Mouse (Mus musculus): Measurements from ENCODE around the gene Egfl7.

Gene Egfl7

DNA sequence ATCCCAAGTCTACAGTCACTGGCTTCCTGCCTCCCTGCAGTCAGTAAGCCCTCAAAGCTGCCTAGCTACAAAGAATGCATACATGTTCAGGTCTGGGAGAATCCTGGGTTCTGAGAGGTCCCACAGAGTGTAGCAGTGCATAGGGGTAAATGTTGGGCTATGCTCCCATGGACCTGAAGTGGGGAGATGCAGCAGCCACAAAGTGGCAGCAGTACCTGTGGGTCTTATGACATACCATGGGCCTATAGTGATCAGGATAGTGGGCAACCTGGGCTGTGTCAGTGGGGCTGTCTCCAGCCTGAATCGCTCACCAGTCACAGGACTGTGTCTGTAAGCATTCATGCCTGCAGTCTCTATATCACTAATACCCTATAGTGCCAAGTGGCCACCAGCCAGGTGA is at the start of gene Egfl7:
TSS of gene Egfl7 (plus strand) at position 301 of the 400 bp plus-strand sequence.
- ChIA-PET CTCF (interaction anchor here in 1 of 4 experiments (1.5 kb wide), 1 partner anchor 14 kb away, joined by 3 read pairs; no protein-coding TSS in a partner anchor), POLR2A (interaction anchor here in 2 of 4 experiments (0.8 to 11.2 kb wide), 9 partner anchors 24 to 177 kb away, joined by 3 to 104 read pairs (median 5); partner anchors contain the start of genes Agpat2 (in 2 of the 2) and Sec16a (in 1 of the 2))

DNA sequence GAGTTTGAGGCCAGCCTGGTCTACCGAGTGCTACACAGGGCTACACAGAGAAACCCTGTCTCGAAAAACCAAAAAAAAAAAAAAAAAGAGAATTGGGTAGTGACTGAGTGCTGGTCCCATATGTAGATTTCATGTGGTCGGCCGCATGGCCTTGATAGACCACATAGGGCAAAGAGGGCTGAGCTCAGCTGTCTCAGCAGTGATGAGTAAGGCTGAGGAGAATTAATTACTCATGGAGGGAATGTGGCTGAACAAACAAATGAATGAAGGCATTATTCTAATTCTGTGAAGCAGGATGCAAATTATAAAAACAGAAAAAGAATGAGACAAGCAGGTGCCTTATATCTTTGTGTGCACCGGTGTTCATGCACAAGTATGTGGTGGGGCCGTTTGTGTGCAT is 48.0 kb upstream of the Egfl7 start:
- POLR2A ChIA-PET: interaction anchor here in 1 of 4 experiments (0.7 kb wide), 1 partner anchor 23 kb away, joined by 9 read pairs; no protein-coding TSS in a partner anchor

DNA sequence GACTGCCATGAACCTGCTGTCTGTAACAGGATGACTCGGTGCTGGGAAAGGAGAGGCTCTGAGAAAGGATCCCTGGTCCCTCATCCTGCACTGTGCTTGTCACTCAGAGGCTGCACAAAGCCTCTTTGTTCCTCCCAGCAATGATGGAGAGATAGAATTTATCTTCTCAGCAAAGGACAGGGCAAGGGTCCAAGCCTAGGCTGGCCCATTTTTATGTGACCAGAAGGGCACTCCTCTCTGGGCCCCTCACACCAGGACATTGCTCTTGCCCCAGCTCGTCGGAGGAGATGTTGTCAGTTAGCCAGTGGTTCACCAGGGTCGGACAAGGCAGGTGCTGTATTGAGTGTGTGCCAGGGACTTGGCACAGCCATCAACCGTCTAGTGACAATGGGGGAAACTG is 46.6 kb upstream of the Egfl7 start:
- CTCF ChIA-PET: no interaction called here
- POLR2A ChIA-PET: no interaction called here

More for the DNA sequence above, 48.0 kb upstream of the Egfl7 start:
- CTCF ChIA-PET: interaction anchor here in 1 of 4 experiments (0.6 kb wide), 1 partner anchor 1105 kb away, joined by 4 read pairs; no protein-coding TSS in a partner anchor

DNA sequence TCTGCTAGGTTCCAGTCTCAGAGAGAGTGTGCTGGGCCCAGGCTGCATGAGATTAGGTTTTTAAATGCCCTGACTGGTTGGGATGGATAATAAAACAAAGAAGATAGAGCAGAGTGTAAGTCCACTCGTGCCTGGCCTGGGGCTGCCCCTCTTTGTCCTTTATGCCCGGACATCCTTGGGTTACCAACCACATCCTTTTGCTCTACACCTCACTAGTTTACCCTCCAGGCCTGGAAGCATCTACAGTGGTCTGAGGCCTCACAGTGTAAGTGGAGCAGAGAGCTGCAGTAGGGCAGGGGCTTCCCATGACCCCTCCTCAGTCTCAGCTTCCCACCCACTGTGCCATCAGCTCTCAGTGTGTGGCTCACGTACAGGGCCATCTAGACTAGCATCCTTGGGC is 45.7 kb upstream of the Egfl7 start:
- ChIA-PET CTCF (interaction anchor here in 1 of 4 experiments (0.5 kb wide), 1 partner anchor 28 kb away, joined by 3 read pairs; no protein-coding TSS in a partner anchor), POLR2A (interaction anchor here in 2 of 4 experiments (2.4 to 3.0 kb wide), 4 partner anchors 8 to 76 kb away, joined by 6 to 20 read pairs (median 17); no protein-coding TSS in a partner anchor)

DNA sequence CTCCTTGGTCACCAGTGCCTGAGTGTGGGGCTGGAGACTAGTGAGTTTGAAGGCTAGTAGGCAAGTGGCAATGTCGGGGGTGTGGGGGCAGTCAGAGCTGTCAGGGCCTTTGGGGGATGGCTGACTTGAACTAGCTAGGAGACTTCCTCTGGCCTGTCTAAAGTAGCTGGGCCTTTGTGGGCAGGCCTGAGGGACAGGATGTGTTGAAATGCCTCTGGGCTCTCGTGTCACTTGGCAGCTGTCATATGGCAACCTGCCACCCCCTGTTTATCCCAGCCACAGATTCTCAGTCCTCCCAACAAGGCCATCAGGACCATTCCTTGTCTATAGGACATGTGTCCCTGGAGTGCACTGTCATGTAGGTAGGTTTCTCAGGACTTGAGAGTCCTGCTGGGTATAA is 45.2 kb upstream of the Egfl7 start:
- CTCF ChIA-PET: interaction anchor here in 1 of 4 experiments (1.9 kb wide), 1 partner anchor 126 kb away, joined by 5 read pairs; the partner anchor contains the start of gene Inpp5e

DNA sequence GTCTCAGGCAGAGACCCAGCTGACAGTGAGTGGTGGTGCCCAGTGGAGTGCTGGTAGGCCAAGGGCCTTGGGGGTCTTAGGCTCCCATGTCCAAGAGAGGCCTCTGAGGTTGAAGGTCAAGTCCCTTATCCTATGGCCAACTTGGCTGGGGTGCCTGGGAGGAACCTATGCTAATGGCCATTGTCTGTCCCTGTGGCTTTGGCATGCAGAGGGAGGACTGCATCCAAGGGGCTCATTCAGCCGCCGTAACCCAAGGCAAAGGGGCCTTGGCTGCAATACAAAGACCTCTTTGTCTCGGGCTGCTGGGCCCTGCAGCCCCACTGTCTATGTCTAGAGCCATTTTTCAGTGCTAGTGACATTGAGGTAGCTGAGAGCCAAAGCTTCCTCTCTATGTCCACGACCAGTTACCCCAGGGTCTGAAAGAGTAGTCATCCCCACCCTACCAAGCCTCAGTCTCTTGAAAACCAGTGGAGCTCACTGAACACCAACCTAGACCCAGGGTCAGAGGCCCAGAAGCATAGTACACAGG is 44.2 kb upstream of the Egfl7 start:
- ChIA-PET POLR2A (interaction anchor here in 3 of 4 experiments (0.8 to 3.0 kb wide), 11 partner anchors 9 to 127 kb away, joined by 3 to 20 read pairs (median 5); partner anchors contain the start of genes Inpp5e (in 1 of the 3) and Sec16a (in 1 of the 3)), CTCF (interaction anchor here in 2 of 4 experiments (0.6 to 1.9 kb wide), 4 partner anchors 52 to 382 kb away, joined by 3 to 10 read pairs (median 4); partner anchors contain the start of genes Agpat2 (in 1 of the 2) and Inpp5e (in 1 of the 2))

More for the DNA sequence above, 45.2 kb upstream of the Egfl7 start:
- POLR2A ChIA-PET: interaction anchor here in 3 of 4 experiments (0.9 to 3.0 kb wide), 8 partner anchors 8 to 126 kb away, joined by 3 to 20 read pairs (median 6); partner anchors contain the start of gene Inpp5e (in 1 of the 3)

DNA sequence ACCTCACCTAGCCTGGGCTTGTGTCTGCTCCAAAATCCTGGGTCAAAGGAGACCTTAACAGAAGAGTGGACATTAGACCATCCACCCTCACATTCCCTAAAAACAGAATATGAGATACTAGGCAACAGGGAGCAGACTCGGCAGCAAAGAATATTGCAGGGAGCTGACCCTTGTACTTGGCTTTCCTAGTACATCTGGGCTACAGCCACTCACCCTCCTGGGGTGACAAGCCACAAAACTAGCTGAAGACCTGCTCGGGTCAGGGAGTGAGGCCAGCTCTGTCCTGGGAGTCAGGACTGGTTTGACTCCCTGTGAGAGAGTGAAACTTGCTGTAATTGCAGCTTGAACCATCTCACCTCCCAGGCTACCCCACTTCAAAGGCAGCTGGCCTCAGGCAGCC is 40.3 kb upstream of the Egfl7 start:
- ChIA-PET CTCF (interaction anchor here in 1 of 4 experiments (0.5 kb wide), 1 partner anchor 458 kb away, joined by 6 read pairs; no protein-coding TSS in a partner anchor), POLR2A (interaction anchor here in 3 of 4 experiments (0.6 to 3.2 kb wide), 14 partner anchors 10 to 95 kb away, joined by 3 to 15 read pairs (median 4); partner anchors contain the start of genes Notch1 (in 1 of the 3) and Sec16a (in 1 of the 3))

DNA sequence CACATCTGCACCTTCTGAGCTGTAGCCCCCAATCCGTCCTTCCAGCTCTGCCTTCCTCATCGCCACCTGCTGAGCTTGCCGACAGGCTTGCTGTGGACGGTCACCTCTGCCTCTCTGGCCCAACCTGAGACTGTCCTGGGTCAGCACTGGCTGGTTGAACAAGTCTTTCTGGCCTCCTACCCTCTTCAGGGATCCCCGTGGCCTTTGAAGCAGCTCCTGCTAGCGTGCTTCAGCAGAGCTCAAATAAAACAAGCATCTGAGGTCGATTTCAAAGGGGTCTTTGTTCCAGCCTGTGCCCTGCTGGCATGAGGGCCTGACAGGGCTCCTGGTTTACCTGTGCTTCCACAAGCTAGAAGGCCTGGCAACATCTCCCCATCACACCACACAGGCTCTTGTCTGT is 39.1 kb upstream of the Egfl7 start:
- ChIA-PET POLR2A (interaction anchor here in 3 of 4 experiments (0.7 to 3.2 kb wide), 20 partner anchors 10 to 139 kb away, joined by 3 to 15 read pairs (median 4); partner anchors contain the start of genes Notch1 (in 1 of the 3) and Sec16a (in 1 of the 3)), CTCF (interaction anchor here in 2 of 4 experiments (0.6 kb wide), 3 partner anchors 17 to 48 kb away, joined by 3 to 4 read pairs (median 3); no protein-coding TSS in a partner anchor)

DNA sequence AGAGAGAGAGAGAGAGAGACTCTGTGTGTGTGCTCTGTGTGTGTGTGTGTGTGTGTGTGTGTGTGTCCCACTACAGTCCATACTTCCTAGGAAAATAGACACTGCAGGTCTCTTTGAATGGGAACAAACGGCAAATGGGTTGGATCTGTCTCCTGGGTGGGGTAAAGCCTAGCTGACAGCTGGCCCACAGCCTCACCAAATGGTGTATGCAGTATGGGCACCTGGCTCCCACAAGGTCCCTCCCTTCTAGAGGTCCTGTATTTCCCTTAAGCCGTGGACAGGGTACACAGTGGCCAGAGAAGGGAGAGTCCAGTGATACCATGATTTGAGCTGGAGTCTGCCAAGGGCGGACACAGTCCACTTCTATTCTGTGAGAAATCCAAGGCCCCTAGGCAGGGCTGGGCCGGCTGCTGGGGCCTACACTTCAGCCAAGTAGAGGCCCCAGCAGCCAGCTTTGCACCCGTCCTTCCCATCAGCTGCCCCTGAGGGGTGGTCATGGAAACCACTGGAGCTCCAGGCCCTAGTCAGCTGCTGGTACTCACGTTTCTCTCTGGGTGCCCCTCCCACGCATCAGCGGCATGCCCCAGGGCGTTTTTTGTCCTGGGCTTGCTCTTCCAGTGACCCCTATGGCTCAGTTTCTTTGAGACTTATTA is 38.4 kb upstream of the Egfl7 start:
- CTCF ChIA-PET: interaction anchor here in 2 of 4 experiments (0.6 to 0.7 kb wide), 5 partner anchors 17 to 32 kb away, joined by 3 to 4 read pairs (median 3); no protein-coding TSS in a partner anchor

DNA sequence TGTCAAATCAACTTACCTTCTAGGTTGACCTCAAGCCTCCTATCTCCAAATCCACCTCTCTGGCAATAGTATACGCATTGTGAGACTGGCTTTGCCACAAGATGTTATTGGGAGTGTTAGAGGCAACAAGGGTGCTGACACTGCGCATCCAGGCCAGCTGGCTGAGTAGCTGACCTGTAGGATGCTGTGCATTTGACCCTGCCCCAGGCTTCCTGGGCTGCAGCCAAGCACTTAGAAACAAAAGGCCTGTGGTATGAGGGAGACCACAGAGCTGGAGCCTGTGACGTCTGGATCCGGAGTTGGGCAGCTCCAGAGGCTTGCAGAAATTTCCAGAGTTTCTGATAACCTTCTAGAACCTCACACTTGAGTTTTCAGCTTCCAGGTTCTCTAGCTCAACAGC is 36.7 kb upstream of the Egfl7 start:
- ChIA-PET POLR2A (interaction anchor here in 3 of 4 experiments (0.8 to 1.9 kb wide), 11 partner anchors 10 to 134 kb away, joined by 3 to 8 read pairs (median 3); partner anchors contain the start of genes Gm20532 (in 1 of the 3), Inpp5e (in 1 of the 3) and Sec16a (in 1 of the 3)), CTCF (interaction anchor here in 2 of 4 experiments (0.5 to 2.2 kb wide), 3 partner anchors 31 to 349 kb away, joined by 3 to 4 read pairs (median 3); no protein-coding TSS in a partner anchor)

More for the DNA sequence above, 38.4 kb upstream of the Egfl7 start:
- POLR2A ChIA-PET: interaction anchor here in 3 of 4 experiments (0.6 to 3.2 kb wide), 25 partner anchors 9 to 696 kb away, joined by 3 to 15 read pairs (median 3); partner anchors contain the start of genes Notch1 (in 1 of the 3) and Sec16a (in 1 of the 3)

DNA sequence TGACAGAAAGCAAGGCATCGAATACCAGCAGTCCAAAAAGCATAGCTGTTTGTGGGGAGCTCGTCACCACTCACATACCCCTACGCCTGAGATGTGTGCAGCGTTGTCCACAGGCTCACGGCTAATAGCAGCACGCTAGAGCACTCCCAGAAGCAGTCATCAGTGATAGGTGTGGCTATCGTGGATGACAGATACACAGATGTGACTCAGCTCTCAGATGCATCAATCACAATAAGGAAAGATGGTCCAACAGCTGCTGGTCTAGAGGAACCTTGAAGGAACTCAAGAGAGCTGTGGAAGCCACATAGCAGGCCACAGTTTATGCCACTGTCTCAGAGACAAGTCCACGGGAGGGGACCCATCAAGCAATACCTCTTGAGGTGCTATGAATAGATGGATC is 36.0 kb upstream of the Egfl7 start:
- ChIA-PET POLR2A (interaction anchor here in 3 of 4 experiments (0.8 to 1.9 kb wide), 12 partner anchors 9 to 135 kb away, joined by 3 to 8 read pairs (median 3); partner anchors contain the start of genes Gm20532 (in 1 of the 3), Inpp5e (in 1 of the 3) and Sec16a (in 1 of the 3)), CTCF (interaction anchor here in 2 of 4 experiments (0.5 to 2.2 kb wide), 3 partner anchors 61 to 350 kb away, joined by 3 to 4 read pairs (median 4); no protein-coding TSS in a partner anchor)

DNA sequence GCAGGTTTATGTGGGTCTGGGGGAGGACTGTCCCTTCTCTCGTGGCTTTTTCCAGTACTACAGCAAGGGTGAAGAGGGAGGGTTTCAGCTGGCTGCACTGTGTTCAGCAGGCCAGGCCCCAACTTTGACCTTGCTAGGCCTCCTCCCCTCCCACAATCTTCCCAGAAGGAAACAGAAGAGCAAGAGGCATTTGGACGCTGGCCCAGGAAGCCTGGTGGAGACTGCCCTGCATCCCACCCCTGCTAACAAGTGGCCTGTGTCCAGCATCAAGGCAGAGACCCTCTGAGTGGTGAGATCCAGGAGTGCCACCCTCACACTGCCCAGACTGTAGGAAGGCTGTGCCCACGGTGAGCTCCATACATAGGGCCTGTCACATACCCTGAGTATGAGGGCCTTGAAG is 35.5 kb upstream of the Egfl7 start:
- CTCF ChIA-PET: interaction anchor here in 1 of 4 experiments (0.6 to 2.2 kb wide), 2 partner anchors 61 to 219 kb away, joined by 4 read pairs; no protein-coding TSS in a partner anchor
- POLR2A ChIA-PET: interaction anchor here in 2 of 4 experiments (0.8 to 1.9 kb wide), 8 partner anchors 9 to 135 kb away, joined by 3 to 8 read pairs (median 3); partner anchors contain the start of genes Gm20532 (in 1 of the 2) and Inpp5e (in 1 of the 2)

DNA sequence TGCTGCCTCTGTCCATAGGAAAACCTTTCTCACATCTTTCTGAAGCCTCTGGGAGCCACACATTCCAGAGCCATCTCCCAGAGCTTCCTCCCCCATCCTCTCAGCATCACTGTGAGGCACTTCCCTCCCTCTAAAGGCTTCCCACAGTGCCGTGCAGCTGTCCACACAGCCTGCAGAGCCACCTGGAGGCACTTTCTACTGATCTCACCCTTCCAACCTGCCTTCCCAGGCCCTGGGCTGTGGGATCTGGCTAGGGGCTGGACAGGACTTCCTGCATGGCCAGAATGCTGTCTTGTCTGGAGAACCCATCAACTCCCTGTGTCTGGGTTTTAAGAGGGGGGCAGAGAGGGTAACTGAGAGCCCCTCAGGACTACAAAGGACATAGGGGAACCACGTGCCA is 32.3 kb upstream of the Egfl7 start:
- ChIA-PET POLR2A (interaction anchor here in 3 of 4 experiments (0.9 to 4.3 kb wide), 14 partner anchors 9 to 249 kb away, joined by 3 to 20 read pairs (median 4); partner anchors contain the start of genes Notch1 (in 1 of the 3) and Sec16a (in 1 of the 3)), CTCF (interaction anchor here in 2 of 4 experiments (0.8 to 1.1 kb wide), 3 partner anchors 43 to 394 kb away, joined by 3 to 4 read pairs (median 3); partner anchors contain the start of gene Inpp5e (in 1 of the 2))

DNA sequence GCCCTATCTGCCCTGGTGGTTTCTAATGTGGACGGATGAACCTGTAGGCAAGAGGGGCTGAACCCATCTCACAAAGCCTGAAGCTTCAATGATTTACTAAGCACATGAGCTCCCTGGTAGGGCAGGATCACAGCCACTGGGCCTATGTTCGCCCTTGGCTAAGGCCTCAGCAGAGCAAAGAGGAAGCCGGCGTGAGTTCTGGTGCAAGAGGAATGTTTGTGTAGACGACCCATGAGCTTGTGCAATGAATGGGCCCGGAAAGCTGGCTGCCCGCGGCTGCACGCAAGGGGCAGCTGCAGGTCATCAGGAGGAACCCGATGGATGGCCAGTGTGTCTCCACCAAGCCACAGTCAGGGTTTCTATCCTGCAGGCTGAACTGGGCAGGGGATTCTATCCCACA is 30.0 kb upstream of the Egfl7 start:
- CTCF ChIA-PET: interaction anchor here in 1 of 4 experiments (0.8 kb wide), 1 partner anchor 100 kb away, joined by 3 read pairs; no protein-coding TSS in a partner anchor
- POLR2A ChIA-PET: interaction anchor here in 3 of 4 experiments (0.8 to 4.3 kb wide), 9 partner anchors 10 to 104 kb away, joined by 3 to 20 read pairs (median 3); no protein-coding TSS in a partner anchor

DNA sequence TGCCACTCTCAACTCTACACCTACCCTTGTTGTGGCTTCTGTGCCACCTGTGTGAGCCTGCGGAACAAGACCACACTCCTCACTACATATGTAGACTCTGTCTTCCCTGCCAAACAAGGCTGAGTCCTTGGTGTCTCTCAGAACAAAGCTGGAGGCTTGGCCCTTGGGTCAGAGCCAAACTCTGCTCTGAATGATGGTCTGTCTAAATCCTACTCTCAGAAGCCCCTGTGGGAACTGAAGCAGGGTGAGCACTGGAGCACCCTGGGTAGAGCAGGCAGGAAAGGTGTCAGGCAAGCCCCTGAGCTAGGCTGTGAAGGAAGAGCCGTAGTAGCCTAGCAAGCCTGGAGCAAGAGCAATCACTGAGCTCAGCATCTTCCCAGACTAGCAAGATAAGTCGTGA is 29.6 kb upstream of the Egfl7 start:
- POLR2A ChIA-PET: interaction anchor here in 3 of 4 experiments (0.6 to 2.3 kb wide), 12 partner anchors 9 to 225 kb away, joined by 3 to 6 read pairs (median 3); no protein-coding TSS in a partner anchor
- CTCF ChIA-PET: interaction anchor here in 3 of 4 experiments (0.5 to 1.0 kb wide), 3 partner anchors 11 to 244 kb away, joined by 3 to 4 read pairs (median 3); no protein-coding TSS in a partner anchor

DNA sequence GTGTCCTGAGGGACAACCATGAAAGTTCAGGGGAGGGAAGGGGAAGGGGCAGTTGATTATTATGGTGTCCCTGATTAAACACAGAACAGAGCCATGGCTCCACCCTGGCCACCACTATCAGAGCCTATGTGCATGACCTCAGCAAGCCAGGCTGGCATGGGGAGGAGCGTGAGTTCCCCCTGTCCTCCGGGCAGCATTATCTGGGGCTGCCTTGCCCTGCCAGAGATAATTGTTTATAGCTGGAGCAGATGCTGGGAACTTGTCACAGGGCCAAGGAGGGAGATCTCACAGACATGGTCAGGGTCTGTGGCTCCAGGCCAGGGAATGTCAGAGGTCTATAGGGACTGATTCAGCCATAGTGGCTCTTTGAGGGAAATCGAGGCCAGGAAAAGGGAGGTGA is 29.0 kb upstream of the Egfl7 start:
- CTCF ChIA-PET: interaction anchor here in 2 of 4 experiments (0.5 to 1.0 kb wide), 3 partner anchors 11 to 732 kb away, joined by 3 to 4 read pairs (median 3); no protein-coding TSS in a partner anchor
- POLR2A ChIA-PET: interaction anchor here in 3 of 4 experiments (0.6 to 2.3 kb wide), 9 partner anchors 9 to 226 kb away, joined by 3 to 6 read pairs (median 3); no protein-coding TSS in a partner anchor

DNA sequence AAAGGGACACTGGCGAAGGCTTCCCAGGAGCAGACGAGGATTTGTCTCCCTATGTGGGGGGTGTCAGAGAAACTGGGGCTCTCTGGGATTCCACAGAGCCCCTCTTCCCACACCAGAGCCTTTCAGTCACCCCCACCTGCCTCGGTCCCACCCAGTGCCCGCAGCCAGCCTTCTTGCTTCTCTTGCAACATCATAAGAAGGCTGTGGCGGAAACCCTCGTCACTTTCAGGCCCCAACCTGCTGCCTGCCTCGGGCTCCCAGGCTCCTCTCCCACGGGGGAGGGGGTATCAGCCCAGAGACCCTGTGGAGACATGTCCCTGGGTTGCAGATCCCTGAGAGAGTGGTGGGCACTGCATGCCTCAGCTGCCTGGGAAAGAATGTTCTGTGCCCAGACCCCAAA is 28.4 kb upstream of the Egfl7 start:
- ChIA-PET CTCF (interaction anchor here in 2 of 4 experiments (0.6 to 1.0 kb wide), 2 partner anchors 10 to 733 kb away, joined by 3 to 4 read pairs; no protein-coding TSS in a partner anchor), POLR2A (interaction anchor here (0.6 to 3.6 kb wide), 14 partner anchors 11 to 169 kb away, joined by 3 to 22 read pairs (median 4); partner anchors contain the start of gene Sec16a (in 2 of the 4))
